Mouse (Mus musculus): ENCODE measurements around the gene Chrna10.

- TF ChIP-seq TAL1 (IDR thresholded peaks at IDR 0.05; ENCODE audit: low read length) (no peak), GATA1 (IDR thresholded peaks at IDR 0.05; ENCODE audit: low read length) (no peak)
These were observed 36.3 kb downstream of the Chrna10 start for GRCm38 (mm10) chr7:102080311-102080710.

Measured in erythroblast, embryonic 14.5 days (primary cell).